Mouse (Mus musculus) erythroblast, embryonic 14.5 days (primary cell): ENCODE results near the gene Tram2. TPM values are rescaled to one million over a fixed set of nuclear protein-coding genes. Genes with fewer than 3 reads are reported as not detected.

ENCODE experiments used
- H3K27me3 ChIP-seq: 2 replicates; pipeline ENCODE4 v1.6.1; 2012; ENCODE audit warnings: inconsistent platforms; ENCODE audit not compliant: control insufficient read depth
- H3K36me3 ChIP-seq: 2 replicates; pipeline ENCODE4 v1.6.1; 2012; ENCODE audit warnings: mild to moderate bottlenecking, inconsistent platforms; ENCODE audit not compliant: control insufficient read depth
- H3K4me1 ChIP-seq: 2 replicates; pipeline ENCODE4 v1.6.1; 2012; ENCODE audit warnings: inconsistent platforms; ENCODE audit not compliant: control insufficient read depth
- H3K4me3 ChIP-seq: replicated peaks from 2 replicates; pipeline ENCODE3; 2012; ENCODE audit warnings: moderate library complexity, mild to moderate bottlenecking, inconsistent platforms
- H3K9me3 ChIP-seq: 2 replicates; pipeline ENCODE4 v1.6.1; 2012; ENCODE audit warnings: low read length, inconsistent platforms, mixed read lengths; ENCODE audit not compliant: control insufficient read depth
- GATA1 ChIP-seq: IDR thresholded peaks from 2 replicates; pipeline ENCODE4 v1.6.1; 2012; ENCODE audit warnings: low read length, inconsistent platforms, mixed read lengths
- TAL1 ChIP-seq: IDR thresholded peaks from 3 replicates; pipeline ENCODE4 v1.6.1; 2012; ENCODE audit warnings: low read length, inconsistent platforms, mixed read lengths
- polyA plus RNA-seq: library from polyadenylated mRNA; stranded (reverse); fragments of >175 nt; gene quantifications from 2 replicates; pipeline ENCODE4 v1.2.3, GENCODE M21; 2012

Gene Tram2
- polyA plus RNA-seq, 1 experiment, result not detected

GRCm38 (mm10) chr1:21086291-21086690, 7.3 kb upstream of the Tram2 start:
- no peaks in the 10 kb centered on the region for H3K27me3 ChIP-seq
- no peak overlapping the region for H3K4me3 ChIP-seq
- peaks cover 7% of the 10 kb centered on the region for H3K4me1 ChIP-seq
- H3K36me3 ChIP-seq, result no peaks in the 10 kb centered on the region
- H3K9me3 ChIP-seq, result no peaks in the 10 kb centered on the region
- TF ChIP-seq GATA1 (no peak), TAL1 (no peak)

GRCm38 (mm10) chr1:21084661-21085060, 5.6 kb upstream of the Tram2 start:
- TF ChIP-seq TAL1 (no peak), GATA1 (no peak)
- Histone ChIP-seq H3K4me3 (no peak overlapping the region), H3K9me3 (no peaks in the 10 kb centered on the region), H3K36me3 (no peaks in the 10 kb centered on the region), H3K27me3 (no peaks in the 10 kb centered on the region), H3K4me1 (peaks cover 8% of the 10 kb centered on the region)

GRCm38 (mm10) chr1:21080362-21080761, 1.3 kb upstream of the Tram2 start:
- H3K36me3 ChIP-seq, result no peaks in the 10 kb centered on the region
- H3K4me3 ChIP-seq, result no peak overlapping the region
- peaks cover 16% of the 10 kb centered on the region for H3K4me1 ChIP-seq
- peaks cover 19% of the 10 kb centered on the region for H3K27me3 ChIP-seq
- H3K9me3 ChIP-seq, result no peaks in the 10 kb centered on the region
- no peak for TF ChIP-seq TAL1

- H3K9me3 ChIP-seq, result no peaks in the 10 kb centered on the region
- peaks cover 19% of the 10 kb centered on the region for H3K27me3 ChIP-seq
- no peak for TF ChIP-seq TAL1
- no peak for TF ChIP-seq GATA1
- peak overlapping the region; percentile 71 for H3K4me3 ChIP-seq
- no peaks in the 10 kb centered on the region for H3K36me3 ChIP-seq
- H3K4me1 ChIP-seq, result peaks cover 16% of the 10 kb centered on the region
Measured at GRCm38 (mm10) chr1:21078481-21079214, 381 bp downstream of the Tram2 start.

- Histone ChIP-seq H3K4me3 (no peak overlapping the region), H3K4me1 (peaks cover 16% of the 10 kb centered on the region)
Measured at GRCm38 (mm10) chr1:21077619-21078018, 1.4 kb downstream of the Tram2 start.

GRCm38 (mm10) chr1:21077191-21077590, 1.8 kb downstream of the Tram2 start:
- H3K4me3 ChIP-seq, result no peak overlapping the region

More at GRCm38 (mm10) chr1:21077619-21078018, 1.4 kb downstream of the Tram2 start:
- peaks cover 19% of the 10 kb centered on the region for H3K27me3 ChIP-seq
- TF ChIP-seq GATA1 (no peak), TAL1 (no peak)
- H3K9me3 ChIP-seq, result no peaks in the 10 kb centered on the region
- no peaks in the 10 kb centered on the region for H3K36me3 ChIP-seq

GRCm38 (mm10) chr1:21075986-21076495, 3.0 kb downstream of the Tram2 start:
- no peak overlapping the region for H3K4me3 ChIP-seq
- H3K4me1 ChIP-seq, result peaks cover 16% of the 10 kb centered on the region
- peaks cover 19% of the 10 kb centered on the region for H3K27me3 ChIP-seq
- H3K36me3 ChIP-seq, result no peaks in the 10 kb centered on the region
- no peak for TF ChIP-seq TAL1
- TF ChIP-seq GATA1, result no peak
- no peaks in the 10 kb centered on the region for H3K9me3 ChIP-seq

More at GRCm38 (mm10) chr1:21077191-21077590, 1.8 kb downstream of the Tram2 start:
- no peaks in the 10 kb centered on the region for H3K36me3 ChIP-seq
- H3K27me3 ChIP-seq, result peaks cover 19% of the 10 kb centered on the region
- H3K4me1 ChIP-seq, result peaks cover 16% of the 10 kb centered on the region
- no peak for TF ChIP-seq GATA1
- TF ChIP-seq TAL1, result no peak
- H3K9me3 ChIP-seq, result no peaks in the 10 kb centered on the region

GRCm38 (mm10) chr1:21074231-21074630, 4.8 kb downstream of the Tram2 start:
- H3K4me3 ChIP-seq, result no peak overlapping the region
- H3K4me1 ChIP-seq, result peaks cover 8% of the 10 kb centered on the region
- TF ChIP-seq GATA1 (no peak), TAL1 (no peak)
- H3K27me3 ChIP-seq, result peaks cover 19% of the 10 kb centered on the region
- H3K9me3 ChIP-seq, result no peaks in the 10 kb centered on the region
- H3K36me3 ChIP-seq, result no peaks in the 10 kb centered on the region

GRCm38 (mm10) chr1:21072875-21073444, 6.1 kb downstream of the Tram2 start:
- TF ChIP-seq GATA1 (no peak), TAL1 (no peak)
- Histone ChIP-seq H3K9me3 (no peaks in the 10 kb centered on the region), H3K4me1 (no peaks in the 10 kb centered on the region)

More at GRCm38 (mm10) chr1:21072875-21073444, 6.1 kb downstream of the Tram2 start:
- no peak overlapping the region for H3K4me3 ChIP-seq
- peaks cover 9% of the 10 kb centered on the region for H3K27me3 ChIP-seq
- H3K36me3 ChIP-seq, result no peaks in the 10 kb centered on the region
